Mouse (Mus musculus) cortical plate, adult 2 months (tissue): ENCODE measurements around the gene Ccni.

Source experiments
- CTCF ChIP-seq: fragments of 200-500 bp; IDR thresholded peaks from 2 replicates; pipeline ENCODE4 v1.5.1; 2011; ENCODE audit warnings: mild to moderate bottlenecking, control low read depth, low read length; ENCODE audit not compliant: insufficient read depth; ENCODE audit errors: extremely low read depth
- POLR2A ChIP-seq: fragments of 200-500 bp; IDR thresholded peaks from 2 replicates; pipeline ENCODE4 v1.6.1; 2011; ENCODE audit warnings: mild to moderate bottlenecking, low read length, control low read depth; ENCODE audit not compliant: insufficient read depth; ENCODE audit errors: extremely low read depth

- TF ChIP-seq CTCF (no peak), POLR2A (no peak)
Observed at GRCm38 (mm10) chr5:93151985-93152384, 54.3 kb downstream of the Ccni start.
